Mouse (Mus musculus): ENCODE measurements around the gene Ankrd10.
"Not testable (repeated sequence)": the region's sequence is repeated elsewhere in the genome, so short reads cannot be mapped to it uniquely, and the experiment has no call there.

Ankrd10 gene

DNA sequence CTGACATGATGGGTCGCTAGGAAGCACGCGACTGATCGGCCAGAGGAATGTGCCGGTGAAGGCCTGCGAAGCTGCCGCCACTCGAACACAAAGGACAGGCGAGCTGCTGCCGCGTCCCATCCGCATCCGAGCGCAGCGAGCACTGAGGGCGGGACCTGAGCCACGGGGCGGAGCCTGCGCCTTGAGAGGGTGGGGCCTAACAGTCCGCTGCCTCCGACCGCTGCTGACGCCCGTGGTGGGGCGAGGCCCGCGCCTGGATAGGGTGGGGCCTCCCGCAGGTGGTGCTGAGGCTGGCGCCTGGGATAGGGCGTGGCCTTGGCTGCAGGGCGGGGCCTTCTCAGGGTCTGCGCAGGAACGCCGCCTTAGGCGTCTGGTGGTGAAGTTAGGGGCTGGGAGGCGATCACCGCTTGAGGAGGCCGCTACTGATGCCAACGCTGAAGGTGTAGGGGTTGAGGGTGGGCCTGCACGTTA, at the start of gene Ankrd10:
Gene Ankrd10 (minus strand): TSS at position 147 of the 471 bp plus-strand sequence.
- in situ Hi-C loops (cut with MboI, MseI), result loop anchor here (5.0 to 25.0 kb wide), 2 partner anchors 78 to 1648 kb away; partner anchors contain the start of genes Abhd13, Ing1 and Lig4

DNA sequence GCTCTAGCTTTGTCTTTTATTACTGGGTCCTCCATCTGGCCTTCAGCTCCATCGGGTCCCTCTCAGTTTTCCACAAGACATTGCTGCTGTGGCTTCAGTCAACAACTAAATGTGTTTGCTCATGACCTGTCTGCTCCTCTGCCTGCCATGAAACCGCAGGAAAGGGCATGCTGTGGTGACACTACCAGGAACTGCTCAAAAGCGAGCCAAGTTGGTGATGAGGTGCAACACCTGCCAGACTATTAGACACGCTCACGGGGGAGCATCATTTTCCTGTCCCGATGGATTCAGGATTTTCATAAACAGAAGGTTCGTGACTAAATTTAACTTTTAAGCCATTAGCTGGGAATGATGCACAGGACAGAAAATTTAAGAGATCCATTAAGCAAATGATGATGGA, 49.0 kb upstream of the Ankrd10 start:
- in situ Hi-C loops (cut with MboI, MseI), result no loop called here

DNA sequence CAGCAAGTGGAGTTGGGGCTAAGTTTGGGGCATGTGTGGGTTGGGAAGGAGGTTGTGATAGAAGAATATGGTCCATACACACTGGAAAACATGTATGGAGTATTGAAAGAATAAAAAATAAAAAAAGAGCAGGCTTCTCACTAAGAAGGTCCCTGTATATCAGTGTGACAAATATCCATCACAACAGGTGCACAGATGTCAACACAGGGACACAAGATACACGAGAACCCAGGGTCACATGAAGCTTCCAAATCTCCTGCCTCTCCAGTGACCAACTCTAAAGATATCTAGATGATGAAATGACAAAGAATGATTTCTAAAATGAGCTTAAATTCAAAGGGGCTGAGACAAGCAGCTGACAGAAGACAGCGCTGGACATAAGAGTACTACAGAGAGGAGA, 32.8 kb upstream of the Ankrd10 start:
- in situ Hi-C loops (cut with MboI, MseI), result no loop called here

DNA sequence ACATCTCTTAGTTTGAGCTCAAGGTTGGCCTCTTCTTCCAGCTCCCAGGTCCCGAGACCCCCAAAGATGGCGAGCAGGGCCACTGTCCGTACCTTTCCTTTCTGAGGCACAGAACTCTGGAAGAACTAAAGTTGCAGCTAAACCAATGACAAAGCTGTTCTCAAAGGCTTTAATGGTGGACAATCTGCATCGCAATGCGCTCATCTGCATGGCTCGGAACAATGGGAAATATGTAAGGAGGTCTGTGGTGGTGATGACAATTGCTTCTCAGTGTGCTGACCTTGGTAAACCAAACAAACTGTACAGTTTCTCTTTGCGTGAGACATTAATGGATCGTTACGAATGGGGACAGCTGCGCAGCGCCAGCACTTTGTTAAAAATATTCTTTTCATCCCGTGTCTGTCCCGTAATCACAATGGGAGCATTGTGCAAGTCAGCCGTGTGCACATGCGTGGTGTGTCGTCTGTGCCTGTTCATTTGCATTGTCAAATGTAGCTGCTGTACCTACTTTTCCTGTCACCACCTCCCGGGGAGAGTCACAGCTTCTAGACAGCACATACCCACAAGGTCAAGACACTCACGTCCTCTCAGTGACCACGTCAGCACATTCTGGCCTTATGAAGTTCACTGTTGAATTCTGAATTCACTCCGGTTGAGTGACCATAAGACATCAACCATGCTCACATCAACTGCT, 30.6 kb upstream of the Ankrd10 start:
- in situ Hi-C loops (cut with MboI, MseI), result not testable (repeated sequence)

- in situ Hi-C loops (cut with MboI, MseI), result no loop called here
These were observed 26.4 kb upstream of the Ankrd10 start for GRCm38 (mm10) chr8:11661969-11662368.

DNA sequence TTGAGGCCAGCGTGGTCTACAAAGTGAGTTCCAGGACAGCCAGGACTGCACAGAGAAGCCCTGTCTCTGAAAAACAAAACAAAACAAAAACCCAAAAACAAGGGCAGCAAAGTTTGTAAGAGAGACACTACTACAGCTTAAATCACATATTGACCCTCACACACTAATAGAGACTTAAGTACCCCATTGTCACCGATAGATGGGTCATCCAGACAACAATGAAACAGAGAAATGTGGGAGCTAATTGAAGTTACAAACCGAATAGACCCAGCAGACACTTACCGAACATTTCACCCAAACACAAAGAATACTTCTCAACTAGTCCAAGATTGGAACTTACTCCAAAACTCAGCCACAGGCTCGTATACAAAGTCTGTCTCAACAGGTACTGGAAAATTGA, 14.5 kb upstream of the Ankrd10 start:
- in situ Hi-C loops (cut with MboI, MseI), result no loop called here

DNA sequence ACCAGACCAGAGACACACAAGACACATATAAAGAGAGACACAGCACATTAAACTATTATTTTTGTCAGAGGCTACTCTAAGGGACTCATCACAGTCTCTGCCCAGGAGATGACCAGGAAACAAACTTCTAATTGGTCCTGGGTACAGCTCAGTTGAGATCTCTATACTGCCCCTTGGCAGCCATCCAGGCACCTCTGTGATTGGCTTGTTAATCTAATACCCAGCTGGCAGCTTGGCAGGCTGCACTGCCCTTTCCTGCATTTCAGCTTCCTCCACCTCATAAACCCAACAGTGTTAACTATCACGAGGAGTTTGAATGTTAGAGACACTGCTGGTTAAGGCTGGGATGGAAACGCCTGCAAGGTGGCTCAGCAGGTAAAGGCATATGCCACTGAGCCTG, 7.6 kb upstream of the Ankrd10 start:
- in situ Hi-C loops (cut with MboI, MseI), result loop anchor here (25.0 kb wide), 1 partner anchor 1656 kb away; the partner anchor contains the start of genes Abhd13 and Lig4

DNA sequence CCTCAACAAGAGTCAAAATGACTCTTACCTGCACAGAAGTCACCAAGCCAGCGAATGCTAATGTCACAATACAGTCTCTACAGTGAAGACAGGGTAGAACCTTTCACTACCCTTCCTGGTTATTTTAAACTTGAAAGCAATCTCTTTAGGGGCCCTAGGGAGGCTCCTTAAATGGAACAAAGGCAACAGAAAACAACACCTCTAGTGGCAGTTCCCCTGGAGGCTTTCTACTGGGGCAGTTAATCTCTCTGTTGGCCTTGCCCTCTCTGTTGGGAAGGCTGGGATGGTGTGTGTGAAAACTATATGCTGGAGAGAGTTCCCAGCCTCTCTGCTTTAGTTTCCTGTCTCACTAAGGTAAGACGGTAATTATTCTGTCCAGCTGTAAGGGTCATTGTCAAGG, 5.0 kb upstream of the Ankrd10 start:
- in situ Hi-C loops (cut with MboI, MseI), result loop anchor here (25.0 kb wide), 1 partner anchor 1653 kb away; the partner anchor contains the start of genes Abhd13 and Lig4

DNA sequence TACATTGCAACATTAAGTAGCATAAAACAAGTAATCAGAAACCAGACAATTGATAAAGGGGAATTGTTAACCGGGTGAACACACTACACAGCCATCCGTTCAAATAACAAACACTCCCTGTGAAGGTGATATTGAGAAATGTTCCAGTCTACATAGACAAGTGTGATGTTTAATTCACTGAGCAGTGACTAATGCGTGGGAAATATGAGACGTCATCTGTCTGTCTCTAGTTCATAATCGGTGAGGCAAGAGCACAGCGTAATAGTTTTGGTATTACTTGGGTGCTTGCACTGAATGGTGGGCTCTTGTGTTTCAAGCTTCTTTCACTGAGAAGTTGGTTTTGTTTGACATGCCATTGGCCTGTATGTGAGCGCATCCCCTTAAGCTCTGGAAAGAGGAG, 2.0 kb upstream of the Ankrd10 start:
- in situ Hi-C loops (cut with MboI, MseI), result loop anchor here (5.0 to 25.0 kb wide), 2 partner anchors 80 to 1650 kb away; partner anchors contain the start of genes Abhd13, Ing1 and Lig4

- in situ Hi-C loops (cut with MboI, MseI), result loop anchor here (5.0 to 25.0 kb wide), 2 partner anchors 79 to 1649 kb away; partner anchors contain the start of genes Abhd13, Ing1 and Lig4
These were observed 934 bp upstream of the Ankrd10 start for GRCm38 (mm10) chr8:11636324-11637057.

- in situ Hi-C loops (cut with MboI, MseI), result loop anchor here (5.0 to 25.0 kb wide), 2 partner anchors 78 to 1648 kb away; partner anchors contain the start of genes Abhd13, Ing1 and Lig4
These were observed 462 bp downstream of the Ankrd10 start for GRCm38 (mm10) chr8:11635012-11635577.

GRCm38 (mm10) chr8:11634331-11635011, 1.1 kb downstream of the Ankrd10 start:
- in situ Hi-C loops (cut with MboI, MseI), result loop anchor here (5.0 to 25.0 kb wide), 2 partner anchors 77 to 1647 kb away; partner anchors contain the start of genes Abhd13, Ing1 and Lig4

- in situ Hi-C loops (cut with MboI, MseI), result loop anchor here (25.0 kb wide), 1 partner anchor 1646 kb away; the partner anchor contains the start of genes Abhd13 and Lig4
These were observed 2.1 kb downstream of the Ankrd10 start for GRCm38 (mm10) chr8:11633414-11633813.

DNA sequence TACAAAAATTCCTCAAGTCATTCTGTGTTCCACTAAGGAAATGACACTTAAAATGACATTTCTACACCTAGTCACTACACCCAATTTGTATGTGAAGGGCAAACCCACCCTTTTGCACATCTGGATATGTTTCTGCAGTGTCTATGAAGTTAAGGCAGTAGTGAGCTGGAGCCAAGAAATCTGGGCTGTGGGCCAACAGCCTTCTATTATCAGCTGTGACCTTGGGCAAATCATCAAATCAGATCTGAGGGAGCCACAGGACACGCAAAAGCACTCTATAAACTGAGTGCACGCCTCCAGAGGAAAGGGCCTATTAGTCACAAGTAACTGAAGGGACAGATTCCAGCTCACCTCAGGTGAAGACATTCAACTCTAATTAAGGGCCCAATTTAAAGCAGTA, 3.2 kb downstream of the Ankrd10 start:
- in situ Hi-C loops (cut with MboI, MseI), result loop anchor here (25.0 kb wide), 1 partner anchor 1645 kb away; the partner anchor contains the start of genes Abhd13 and Lig4

DNA sequence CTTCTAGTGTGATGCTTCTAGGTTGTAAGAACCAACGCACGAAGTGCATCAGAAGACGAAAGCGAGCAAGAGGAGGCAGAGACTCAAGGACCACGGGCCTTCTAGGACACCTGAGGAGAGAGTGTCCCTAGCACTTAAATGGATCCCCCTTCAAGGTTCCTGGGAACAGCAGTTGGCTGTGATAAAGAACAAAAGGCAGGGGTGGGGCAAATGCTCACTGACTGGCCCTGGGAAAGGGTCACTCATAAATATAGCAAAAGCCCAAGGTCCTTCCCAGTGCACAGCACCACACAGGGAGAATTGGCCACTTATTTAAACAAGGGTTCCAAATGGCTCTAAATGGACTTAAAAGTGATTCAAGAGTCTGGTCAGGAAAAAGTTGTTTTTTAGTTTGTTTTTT, 6.4 kb downstream of the Ankrd10 start:
- in situ Hi-C loops (cut with MboI, MseI), result loop anchor here (10.0 to 25.0 kb wide), 2 partner anchors 1642 to 1726 kb away; partner anchors contain the start of genes Abhd13 and Lig4

DNA sequence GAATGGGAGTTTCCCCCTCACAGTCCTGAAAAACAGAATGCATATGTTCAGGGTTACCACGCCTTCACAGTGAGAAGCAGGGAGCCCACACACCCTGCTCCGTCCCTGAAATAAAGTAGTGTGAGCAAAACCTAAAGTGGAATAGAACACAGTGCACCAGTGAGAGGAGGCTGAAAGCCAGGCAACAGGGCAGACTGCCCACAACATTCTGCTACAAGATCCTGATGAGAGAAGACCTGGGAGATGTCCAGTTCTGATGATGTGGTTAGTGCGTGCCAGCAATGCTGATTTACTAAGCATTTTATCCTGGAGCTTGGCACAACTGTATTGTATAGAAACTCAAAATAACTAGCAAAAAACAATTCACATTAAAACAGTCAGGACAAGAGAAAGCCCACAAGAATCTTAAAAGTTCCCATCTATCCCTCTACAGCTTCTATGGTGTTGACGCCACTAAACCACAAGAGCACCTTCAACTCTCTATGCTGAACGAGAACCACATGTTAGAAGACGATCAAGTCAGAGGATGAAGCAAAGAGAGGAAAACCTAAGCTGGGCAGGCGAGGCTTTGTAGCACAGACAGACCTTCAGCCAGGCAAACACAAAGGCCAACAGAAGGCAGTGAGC, 6.9 kb downstream of the Ankrd10 start:
- in situ Hi-C loops (cut with MboI, MseI), result loop anchor here (10.0 to 25.0 kb wide), 2 partner anchors 1641 to 1726 kb away; partner anchors contain the start of genes Abhd13 and Lig4

GRCm38 (mm10) chr8:11627717-11628116, 7.8 kb downstream of the Ankrd10 start:
- in situ Hi-C loops (cut with MboI, MseI), result loop anchor here (10.0 to 25.0 kb wide), 2 partner anchors 1640 to 1727 kb away; partner anchors contain the start of genes Abhd13 and Lig4

GRCm38 (mm10) chr8:11625084-11625483, 10.5 kb downstream of the Ankrd10 start:
- in situ Hi-C loops (cut with MboI, MseI), result loop anchor here (10.0 to 25.0 kb wide), 2 partner anchors 1638 to 1730 kb away; partner anchors contain the start of genes Abhd13 and Lig4

GRCm38 (mm10) chr8:11619091-11619490, 16.5 kb downstream of the Ankrd10 start:
- in situ Hi-C loops (cut with MboI, MseI), result no loop called here

GRCm38 (mm10) chr8:11618063-11618462, 17.5 kb downstream of the Ankrd10 start:
- in situ Hi-C loops (cut with MboI, MseI), result no loop called here
